Mouse (Mus musculus) hindbrain, embryonic 11.5 days (tissue): Measurements from ENCODE around the gene Maml3. TPM values are rescaled to one million over a fixed set of nuclear protein-coding genes. Genes with fewer than 3 reads are reported as not detected.

ENCODE experiments used
- ATAC-seq: fragments of 200-750 bp; cut with Nextera tagmentation; 2 replicates; pipeline ENCODE4 v1.8.0; 2017; ENCODE audit warnings: mild to moderate bottlenecking, moderate TSS enrichment, moderate library complexity; ENCODE audit not compliant: low FRiP score
- DNase-seq: peaks from one replicate; pipeline ENCODE4 v3.0.0-alpha.2; 2015; ENCODE audit warnings: low spot score
- H3K27ac ChIP-seq: fragments of 300-500 bp; sonication (generic); 2 replicates; pipeline ENCODE4 v1.5.1; 2014; ENCODE audit warnings: mild to moderate bottlenecking, low read depth, low read length
- H3K27me3 ChIP-seq: fragments of 300-500 bp; sonication (generic); 2 replicates; pipeline ENCODE4 v1.6.1; 2014; ENCODE audit warnings: mild to moderate bottlenecking, low read length, moderate library complexity, mixed read lengths; ENCODE audit not compliant: control insufficient read depth, insufficient read depth
- H3K36me3 ChIP-seq: fragments of 300-500 bp; sonication (generic); 2 replicates; pipeline ENCODE4 v1.6.1; 2014; ENCODE audit warnings: mild to moderate bottlenecking, low read length, moderate library complexity, mixed read lengths; ENCODE audit not compliant: control insufficient read depth, insufficient read depth
- H3K4me1 ChIP-seq: fragments of 300-500 bp; sonication (generic); replicated peaks from 2 replicates; pipeline ENCODE4 v1.6.1; 2014; ENCODE audit warnings: low read length, mixed read lengths; ENCODE audit not compliant: control insufficient read depth, insufficient read depth
- H3K4me2 ChIP-seq: fragments of 300-500 bp; sonication (generic); replicated peaks from 2 replicates; pipeline ENCODE4 v1.6.1; 2014; ENCODE audit warnings: mild to moderate bottlenecking, low read depth, low read length
- H3K4me3 ChIP-seq: fragments of 300-500 bp; sonication (generic); 2 replicates; pipeline ENCODE4 v1.5.1; 2014; ENCODE audit warnings: low read depth, low read length
- H3K9ac ChIP-seq: fragments of 300-500 bp; sonication (generic); 2 replicates; pipeline ENCODE4 v1.6.1; 2014; ENCODE audit warnings: low read depth, low read length
- H3K9me3 ChIP-seq: fragments of 300-500 bp; sonication (generic); 2 replicates; pipeline ENCODE4 v1.6.1; 2016; ENCODE audit warnings: low read length; ENCODE audit not compliant: control insufficient read depth
- WGBS: fragments of 180-500 bp; shearing (Covaris S2); extraction: QIAGEN DNeasy Blood & Tissue Kit; methylation state at CpG from one replicate; pipeline ENCODE4 v1.1.7; 2014; 5-methylcytosine and 5-hydroxymethylcytosine counted together
- polyA plus RNA-seq: library from polyadenylated mRNA; unstranded; fragments of >200 nt; fragmentation: Nextera tagmentation; extraction: Ambion mirVana; gene quantifications from 2 replicates; pipeline ENCODE4 v1.2.1, GENCODE M21; 2014

Maml3 gene
- polyA plus RNA-seq, 1 experiment from 2014 or later: 7.5 TPM

DNA sequence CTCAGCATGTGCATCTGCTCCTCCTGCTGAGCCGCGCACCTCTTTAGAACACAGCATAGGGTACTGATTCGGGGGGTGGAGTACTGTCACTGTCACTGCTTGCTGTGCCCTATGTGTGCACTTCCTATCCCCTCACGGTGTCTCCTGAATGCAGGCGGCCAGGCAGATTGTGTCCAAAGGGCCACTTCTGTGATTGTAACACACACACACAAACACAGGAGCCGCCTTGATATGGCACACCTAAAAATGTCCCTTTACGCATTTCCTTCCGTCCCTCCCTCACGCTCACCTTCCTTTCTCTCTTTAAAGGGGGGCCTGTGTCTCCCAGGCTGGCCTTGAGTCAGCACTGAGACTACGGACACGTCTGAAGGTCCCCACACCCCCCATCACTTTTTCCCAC is 107.3 kb downstream of the Maml3 start:
- no peak overlapping the region for H3K4me3 ChIP-seq
- no peak overlapping the region for H3K27ac ChIP-seq
- WGBS: 85% methylated on average over 11 of the region's 11 CpGs
- no peaks in the 10 kb centered on the region for H3K4me1 ChIP-seq
- DNase-seq (no peak), ATAC-seq (no peak)
- no peak overlapping the region for H3K9ac ChIP-seq
- no peaks in the 10 kb centered on the region for H3K36me3 ChIP-seq
- H3K27me3 ChIP-seq: no peaks in the 10 kb centered on the region
- no peak overlapping the region for H3K4me2 ChIP-seq
- no peaks in the 10 kb centered on the region for H3K9me3 ChIP-seq

DNA sequence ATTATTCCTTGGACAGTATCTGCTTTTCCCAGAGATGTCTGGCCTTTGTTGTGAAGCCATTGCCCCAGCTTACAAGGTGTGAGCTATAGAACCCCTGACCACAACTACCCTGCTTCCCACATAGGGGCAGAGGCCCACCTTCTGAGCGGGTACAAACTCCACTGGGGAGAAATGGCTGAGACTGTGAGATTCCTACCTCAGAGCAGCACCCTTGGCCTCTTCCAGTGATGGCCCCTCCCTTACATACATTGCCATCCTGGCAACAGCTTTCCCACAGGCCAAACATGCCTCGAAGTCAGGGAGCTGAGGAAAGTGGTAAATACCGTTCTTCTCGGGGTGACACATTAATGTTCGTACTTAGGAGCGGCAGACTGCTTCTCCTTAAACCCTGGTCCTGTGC is 118.4 kb downstream of the Maml3 start:
- no peaks in the 10 kb centered on the region for H3K36me3 ChIP-seq
- no peak for ATAC-seq
- 79% methylated on average over 6 of the region's 6 CpGs for WGBS
- H3K9me3 ChIP-seq: no peaks in the 10 kb centered on the region
- no peak overlapping the region for H3K27ac ChIP-seq
- no peak overlapping the region for H3K4me3 ChIP-seq
- H3K9ac ChIP-seq: no peak overlapping the region
- no peaks in the 10 kb centered on the region for H3K4me1 ChIP-seq
- no peak for DNase-seq
- no peaks in the 10 kb centered on the region for H3K27me3 ChIP-seq
- no peak overlapping the region for H3K4me2 ChIP-seq

DNA sequence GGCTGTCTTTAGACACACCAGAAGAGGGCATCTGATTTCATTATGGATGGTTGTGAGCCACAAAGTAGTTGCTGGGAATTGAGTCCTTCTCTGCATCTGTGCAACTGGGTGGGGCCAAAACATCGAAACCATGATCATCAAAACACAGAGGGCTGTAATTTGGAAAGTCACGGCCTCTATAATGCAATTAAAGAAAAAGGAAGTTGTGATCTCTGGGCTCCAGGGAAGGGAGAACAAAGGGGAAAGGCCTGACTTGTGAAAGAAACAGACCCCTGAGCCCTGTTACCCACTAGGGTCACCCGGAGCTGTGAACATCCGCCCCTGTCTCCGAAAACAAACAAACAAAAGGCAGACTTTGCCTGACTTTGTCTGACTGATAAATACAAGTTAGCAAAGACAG is 123.4 kb downstream of the Maml3 start:
- Histone ChIP-seq H3K4me2 (no peak overlapping the region), H3K9ac (no peak overlapping the region), H3K36me3 (no peaks in the 10 kb centered on the region), H3K27ac (no peak overlapping the region), H3K27me3 (no peaks in the 10 kb centered on the region), H3K4me1 (no peaks in the 10 kb centered on the region), H3K4me3 (no peak overlapping the region), H3K9me3 (no peaks in the 10 kb centered on the region)
- WGBS: 49% methylated on average over 5 of the region's 5 CpGs
- ATAC-seq: no peak
- no peak for DNase-seq

DNA sequence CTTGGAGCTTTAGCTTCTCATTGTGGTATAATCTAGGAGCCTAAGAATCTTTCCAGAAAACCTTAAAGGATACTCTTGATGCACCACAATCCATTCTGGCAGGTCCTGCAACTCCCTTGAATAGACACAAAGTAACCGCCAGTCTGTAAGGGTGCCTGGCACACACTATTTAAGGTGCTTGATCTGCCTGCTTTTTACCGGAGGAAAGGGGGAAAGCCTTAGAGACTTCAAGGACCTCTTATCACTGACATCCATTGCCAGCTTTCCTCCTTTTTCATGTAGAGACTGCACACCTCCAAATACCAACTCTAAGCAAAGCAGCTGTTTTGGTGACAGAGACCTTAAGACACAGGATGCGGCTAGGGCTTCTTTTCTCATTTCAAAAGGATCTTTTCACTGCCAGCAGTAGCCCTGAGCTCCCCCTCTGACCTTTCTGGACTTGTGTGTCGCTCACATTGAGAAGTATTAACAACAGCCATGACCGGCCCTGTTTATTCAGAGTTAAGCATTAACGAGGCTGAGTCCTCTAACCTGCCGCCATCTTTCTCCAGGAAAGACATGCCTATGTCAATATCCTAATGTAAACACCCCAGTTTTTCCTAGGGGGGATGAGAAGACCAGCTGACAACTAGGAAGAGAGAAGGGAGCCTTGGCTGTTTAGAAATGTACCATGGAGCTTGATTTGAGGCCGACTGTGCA is 127.1 kb downstream of the Maml3 start:
- H3K27ac ChIP-seq: no peak overlapping the region
- no peak overlapping the region for H3K4me2 ChIP-seq
- no peaks in the 10 kb centered on the region for H3K36me3 ChIP-seq
- no peak overlapping the region for H3K9ac ChIP-seq
- no peaks in the 10 kb centered on the region for H3K9me3 ChIP-seq
- no peaks in the 10 kb centered on the region for H3K4me1 ChIP-seq
- 38% methylated on average over 8 of the region's 8 CpGs for WGBS
- no peaks in the 10 kb centered on the region for H3K27me3 ChIP-seq
- ATAC-seq (no peak), DNase-seq (no peak)
- H3K4me3 ChIP-seq: no peak overlapping the region

DNA sequence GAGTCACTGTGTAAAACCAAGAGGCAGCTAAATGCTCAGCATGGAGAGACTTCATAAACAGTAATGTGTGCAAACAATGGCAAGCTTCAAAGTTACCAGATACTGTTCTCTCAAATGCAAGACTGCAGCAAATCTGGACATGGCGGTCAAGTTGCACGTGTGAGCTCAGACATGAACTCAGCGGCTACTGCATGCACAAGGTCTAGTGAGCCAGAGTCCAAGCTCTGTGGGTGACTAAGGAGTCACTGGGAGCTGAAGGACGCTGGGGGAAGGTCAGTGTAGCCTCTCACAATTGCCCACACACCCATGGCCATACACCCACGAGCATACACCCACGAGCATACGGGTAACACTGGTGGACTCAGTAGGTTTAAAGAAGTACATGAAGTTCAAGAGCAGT is 130.3 kb downstream of the Maml3 start:
- no peaks in the 10 kb centered on the region for H3K27me3 ChIP-seq
- H3K9me3 ChIP-seq: no peaks in the 10 kb centered on the region
- no peak overlapping the region for H3K4me2 ChIP-seq
- DNase-seq (no peak), ATAC-seq (no peak)
- H3K4me3 ChIP-seq: no peak overlapping the region
- H3K9ac ChIP-seq: no peak overlapping the region
- WGBS: 93% methylated on average over 7 of the region's 7 CpGs
- H3K4me1 ChIP-seq: no peaks in the 10 kb centered on the region
- H3K36me3 ChIP-seq: no peaks in the 10 kb centered on the region
- H3K27ac ChIP-seq: no peak overlapping the region

DNA sequence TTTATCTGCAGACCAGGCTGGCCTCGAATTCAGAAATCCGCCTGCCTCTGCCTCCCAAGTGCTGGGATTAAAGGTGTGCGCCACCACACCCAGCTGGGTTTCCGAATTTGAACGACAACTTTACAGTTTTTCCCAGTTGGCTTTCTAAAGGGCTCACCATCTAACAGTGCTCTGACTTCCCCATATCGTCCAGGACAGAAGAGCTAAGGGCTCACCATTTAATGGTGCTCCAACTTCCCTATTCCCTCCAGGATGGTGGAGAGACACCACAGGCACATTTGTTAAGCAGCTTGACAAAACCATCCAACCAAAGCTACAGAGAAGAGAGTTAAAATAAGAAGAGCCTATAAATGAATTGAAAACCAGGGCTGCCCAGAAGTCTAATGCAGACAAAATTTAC is 130.7 kb downstream of the Maml3 start:
- Histone ChIP-seq H3K4me2 (no peak overlapping the region), H3K27ac (no peak overlapping the region), H3K4me3 (no peak overlapping the region), H3K27me3 (no peaks in the 10 kb centered on the region), H3K4me1 (no peaks in the 10 kb centered on the region), H3K9me3 (no peaks in the 10 kb centered on the region), H3K9ac (no peak overlapping the region), H3K36me3 (no peaks in the 10 kb centered on the region)
- no peak for DNase-seq
- 93% methylated on average over 6 of the region's 6 CpGs for WGBS
- ATAC-seq: no peak

- 59% methylated on average over 6 of the region's 6 CpGs for WGBS
- H3K9ac ChIP-seq: no peak overlapping the region
Measured at GRCm38 (mm10) chr3:51972576-51972975, 132.3 kb downstream of the Maml3 start.

GRCm38 (mm10) chr3:51970489-51970888 is 134.4 kb downstream of the Maml3 start:
- no peak overlapping the region for H3K4me2 ChIP-seq
- H3K9ac ChIP-seq: no peak overlapping the region
- no peaks in the 10 kb centered on the region for H3K36me3 ChIP-seq
- no peak overlapping the region for H3K4me3 ChIP-seq
- 88% methylated on average over 2 of the region's 2 CpGs for WGBS
- no peaks in the 10 kb centered on the region for H3K4me1 ChIP-seq
- no peak overlapping the region for H3K27ac ChIP-seq
- H3K9me3 ChIP-seq: no peaks in the 10 kb centered on the region
- DNase-seq: no peak
- ATAC-seq: no peak
- no peaks in the 10 kb centered on the region for H3K27me3 ChIP-seq

More at GRCm38 (mm10) chr3:51972576-51972975, 132.3 kb downstream of the Maml3 start:
- no peaks in the 10 kb centered on the region for H3K36me3 ChIP-seq
- no peaks in the 10 kb centered on the region for H3K9me3 ChIP-seq
- no peak overlapping the region for H3K27ac ChIP-seq
- ATAC-seq: no peak
- no peaks in the 10 kb centered on the region for H3K27me3 ChIP-seq
- no peak for DNase-seq
- no peak overlapping the region for H3K4me3 ChIP-seq
- H3K4me2 ChIP-seq: no peak overlapping the region
- H3K4me1 ChIP-seq: no peaks in the 10 kb centered on the region

DNA sequence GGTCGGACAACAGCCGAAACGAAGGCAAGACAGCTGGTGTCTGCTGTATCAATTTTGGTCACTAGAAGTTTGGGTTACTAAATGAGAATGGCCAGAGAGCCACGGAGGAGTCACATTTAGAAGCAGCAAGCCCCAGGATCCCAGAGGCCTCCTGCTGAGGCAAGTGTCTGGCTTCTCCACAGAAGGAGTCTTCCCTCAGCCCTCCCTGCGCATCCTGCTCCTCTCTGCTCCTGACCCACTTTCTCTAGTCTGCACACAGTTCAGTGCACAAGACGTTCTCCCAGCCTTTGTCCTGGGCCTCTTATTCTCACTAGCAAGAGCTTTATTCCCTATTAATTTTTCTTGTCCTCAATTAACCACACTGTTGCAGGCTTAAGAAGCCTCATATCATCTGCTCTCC is 135.4 kb downstream of the Maml3 start:
- Histone ChIP-seq H3K9ac (no peak overlapping the region), H3K4me3 (no peak overlapping the region), H3K9me3 (no peaks in the 10 kb centered on the region), H3K4me2 (no peak overlapping the region), H3K4me1 (no peaks in the 10 kb centered on the region), H3K27ac (no peak overlapping the region), H3K27me3 (no peaks in the 10 kb centered on the region), H3K36me3 (no peaks in the 10 kb centered on the region)
- DNase-seq (no peak), ATAC-seq (no peak)
- 70% methylated on average over 6 of the region's 6 CpGs for whole genome bisulfite sequencing
